Mouse (Mus musculus) common myeloid progenitor, adult 5-6 weeks (primary cell): ENCODE data around the gene Ankrd50. TPM values are rescaled to one million over a fixed set of nuclear protein-coding genes. Genes with fewer than 3 reads are reported as not detected.

ENCODE experiments used
- ATAC-seq: replicated peaks from 2 replicates; pipeline ENCODE4 v1.8.0; 2016; ENCODE audit warnings: low read depth, mild to moderate bottlenecking, moderate TSS enrichment, inconsistent platforms; ENCODE audit not compliant: poor library complexity, severe bottlenecking
- total RNA-seq: library from RNA; stranded (forward); fragments of 200-1000, 187-1606 nt; gene quantifications from 2 replicates; pipeline ENCODE4 v1.2.3, GENCODE M21; 2017

The Ankrd50 gene
- total RNA-seq, 1 experiment from 2014 or later: 7.3 TPM

DNA sequence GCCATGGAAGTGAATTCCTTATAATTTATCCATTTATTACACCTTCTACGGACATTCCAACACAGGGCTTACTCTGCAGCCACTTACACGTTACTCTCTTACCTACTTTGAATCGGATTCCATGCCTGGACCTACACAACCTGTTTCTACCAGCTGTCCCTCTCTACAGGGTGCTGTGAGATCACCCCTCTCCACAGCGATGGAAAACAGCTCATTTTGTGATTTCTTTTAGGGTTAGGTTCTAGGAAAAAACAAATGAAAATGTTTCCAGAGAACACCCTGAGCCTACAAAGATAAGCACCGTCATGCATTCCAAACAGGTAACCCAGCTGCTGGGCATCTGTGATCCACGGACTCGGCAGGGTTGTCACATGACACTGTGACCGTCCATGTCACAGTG is 16.5 kb downstream of the Ankrd50 start:
- ATAC-seq: no peak

GRCm38 (mm10) chr3:38466880-38467405 is 17.7 kb downstream of the Ankrd50 start:
- ATAC-seq: no peak

DNA sequence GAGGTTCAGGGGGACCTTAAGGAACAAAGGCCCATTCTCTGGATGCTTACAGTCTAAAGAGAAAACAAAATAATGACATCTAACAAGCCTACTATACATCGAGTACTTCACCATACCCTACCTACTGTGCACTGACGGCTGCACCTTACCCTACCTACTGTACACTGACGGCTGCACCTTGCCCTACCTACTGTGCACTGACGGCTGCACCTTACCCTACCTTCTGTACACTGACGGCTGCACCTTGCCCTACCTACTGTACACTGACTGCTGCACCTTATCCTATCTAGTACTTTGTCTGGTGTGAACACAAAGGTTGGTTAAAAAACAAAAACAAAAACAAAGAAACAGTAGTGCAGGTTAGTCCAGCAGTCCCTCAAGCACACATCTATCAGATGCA is 18.5 kb downstream of the Ankrd50 start:
- ATAC-seq: no peak

GRCm38 (mm10) chr3:38463149-38463548 is 21.5 kb downstream of the Ankrd50 start:
- no peak for ATAC-seq

- no peak for ATAC-seq
Measured at GRCm38 (mm10) chr3:38461742-38462141, 22.9 kb downstream of the Ankrd50 start.

DNA sequence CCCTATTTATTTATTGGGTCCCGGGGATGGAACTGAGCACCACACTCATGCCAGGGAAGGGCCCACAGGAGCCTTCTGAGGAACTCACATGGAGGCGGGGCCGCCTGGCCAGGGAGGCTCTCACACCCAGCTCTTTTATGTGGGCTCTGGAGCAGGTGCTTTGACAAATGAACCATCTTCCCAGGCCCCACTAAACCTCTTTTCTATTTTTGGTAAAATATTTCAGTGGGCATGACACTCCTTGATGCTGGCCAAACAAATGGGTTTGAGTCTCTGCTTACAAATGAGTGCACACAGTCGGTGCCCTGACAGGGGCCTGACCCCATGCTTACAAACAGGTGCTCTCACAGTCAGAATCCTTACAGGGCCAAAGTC is 24.4 kb downstream of the Ankrd50 start:
- ATAC-seq: no peak

- peak; percentile 58 for ATAC-seq
Measured at GRCm38 (mm10) chr3:38459507-38460249, 25.0 kb downstream of the Ankrd50 start.

- no peak for ATAC-seq
Measured at GRCm38 (mm10) chr3:38457041-38457440, 27.6 kb downstream of the Ankrd50 start.

GRCm38 (mm10) chr3:38452199-38452598 is 32.4 kb downstream of the Ankrd50 start:
- ATAC-seq: no peak

DNA sequence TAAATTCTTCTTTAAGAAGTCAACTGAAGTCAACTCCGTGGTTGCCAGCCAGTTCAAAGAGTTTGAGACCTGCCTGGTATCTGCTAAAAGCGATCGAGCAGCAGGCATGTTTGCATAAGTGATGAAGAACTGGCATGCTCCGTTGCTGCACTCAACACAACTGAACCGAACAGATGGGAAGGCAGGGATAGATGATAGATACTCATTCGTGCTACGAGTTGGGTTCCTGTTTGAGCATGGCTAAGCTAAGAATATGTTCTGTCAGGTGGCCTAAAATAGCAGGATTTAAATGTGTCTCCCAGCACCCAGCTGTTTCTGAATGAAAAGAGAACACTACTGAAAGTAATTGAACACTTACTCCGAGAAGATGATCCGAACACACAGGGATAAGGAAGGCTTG is 38.1 kb downstream of the Ankrd50 start:
- no peak for ATAC-seq

- ATAC-seq: no peak
Measured at GRCm38 (mm10) chr3:38443875-38444274, 40.8 kb downstream of the Ankrd50 start.

GRCm38 (mm10) chr3:38440564-38440991 is 44.1 kb downstream of the Ankrd50 start:
- peak; percentile 62; the same call in 1 of the 2 replicates for ATAC-seq

DNA sequence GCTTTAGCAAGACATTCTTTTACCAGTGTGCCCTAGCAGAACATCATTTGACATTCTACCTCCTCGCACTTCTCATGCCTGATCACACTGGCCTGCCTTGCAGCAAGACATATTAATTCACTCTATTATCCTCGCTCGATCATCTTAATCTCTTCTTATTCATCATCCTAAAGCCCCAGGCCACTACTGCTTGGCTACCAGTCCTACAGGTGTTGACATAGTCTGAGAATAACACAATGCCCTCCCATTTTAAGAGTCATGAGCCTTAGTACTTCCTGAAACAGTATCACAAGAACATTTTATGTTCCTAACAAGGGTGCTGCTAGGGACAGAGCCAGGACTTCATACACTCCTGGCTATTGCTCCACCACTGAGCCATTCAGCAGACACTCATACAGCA is 48.0 kb downstream of the Ankrd50 start:
- ATAC-seq: no peak

DNA sequence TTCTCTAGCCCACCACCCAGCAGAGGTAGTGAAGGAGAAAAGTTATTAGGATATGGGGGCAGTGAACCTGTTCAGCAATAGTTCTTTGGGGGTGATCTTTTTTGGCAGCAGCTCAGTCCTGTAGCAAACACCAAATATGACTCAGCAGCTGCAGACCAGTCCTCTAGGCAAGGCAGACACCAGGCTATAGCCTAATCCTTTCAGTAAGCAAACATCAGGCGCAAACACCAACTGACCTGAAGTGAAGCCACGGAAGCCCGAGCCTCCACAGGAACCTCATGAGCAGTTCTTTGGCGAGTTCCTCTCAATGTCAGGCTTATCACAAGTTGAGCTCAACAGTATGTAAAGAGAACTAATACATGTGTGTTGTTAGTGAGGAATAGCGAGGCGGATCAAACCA is 48.8 kb downstream of the Ankrd50 start:
- ATAC-seq: no peak

DNA sequence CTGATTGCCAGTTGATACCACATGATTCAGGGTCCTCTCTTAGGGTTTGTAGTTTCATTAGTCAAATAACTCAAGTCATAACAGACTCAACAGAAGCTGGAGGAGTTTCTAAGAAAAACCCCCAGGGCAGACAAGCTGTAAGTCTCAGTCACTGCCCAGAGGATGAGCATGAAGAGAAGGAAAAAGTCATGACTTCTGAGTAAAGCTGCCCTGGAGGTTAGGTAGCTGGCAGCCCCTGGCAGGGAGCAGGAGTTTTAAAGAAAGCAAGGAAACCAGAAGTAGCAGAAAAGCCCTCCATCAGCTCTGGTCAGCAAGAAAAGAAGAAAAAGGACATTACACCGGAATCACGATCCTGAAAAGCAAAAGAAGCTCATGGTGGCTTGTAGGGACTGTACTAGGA is 50.2 kb downstream of the Ankrd50 start:
- ATAC-seq: no peak

DNA sequence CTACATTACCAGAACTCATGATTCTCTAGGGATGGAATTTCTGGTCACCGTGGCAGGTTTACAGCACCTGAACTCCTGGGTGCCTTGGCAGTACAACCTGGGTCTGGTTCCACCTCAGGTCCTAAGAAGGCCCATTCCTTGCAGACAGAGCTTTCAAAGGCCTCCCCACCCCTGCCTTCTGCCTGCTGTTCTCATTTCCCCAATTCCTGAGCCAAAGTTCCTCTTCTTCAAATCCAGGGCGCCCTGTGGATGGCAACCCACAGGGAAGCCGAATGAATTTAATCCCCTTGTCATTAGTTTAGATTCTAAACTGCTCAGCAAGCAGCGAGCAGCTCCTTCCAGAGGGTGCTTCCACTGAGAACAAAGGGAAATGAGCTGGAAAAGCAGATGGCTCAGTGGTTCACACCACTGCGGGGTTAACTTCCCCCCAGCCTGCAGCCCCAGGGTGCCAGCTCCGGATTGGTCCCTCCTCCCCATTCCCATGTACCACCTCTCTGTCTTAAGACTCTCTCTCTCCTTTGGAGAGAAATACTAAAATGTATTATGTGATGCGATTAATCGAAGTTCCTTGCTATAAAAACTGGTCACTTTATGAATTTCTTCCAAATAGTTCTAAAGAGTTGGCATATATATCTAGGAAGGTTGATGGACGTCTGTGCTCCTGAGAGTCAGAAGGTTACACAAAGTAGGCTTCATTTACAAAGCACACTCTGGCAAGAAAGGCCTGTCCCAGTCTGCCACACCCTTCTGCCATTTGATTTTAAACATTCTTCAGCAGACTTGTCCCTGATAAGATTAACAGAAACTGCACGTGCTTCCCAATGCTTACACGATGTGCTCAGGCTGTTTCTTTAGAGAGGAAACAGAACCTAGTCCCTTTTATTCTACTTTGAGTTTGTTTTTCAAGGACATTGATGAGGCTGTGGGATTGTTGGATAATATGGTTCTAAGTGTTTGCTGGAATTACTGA is 50.9 kb downstream of the Ankrd50 start:
- peak; percentile 81 for ATAC-seq

GRCm38 (mm10) chr3:38431461-38431860 is 53.2 kb downstream of the Ankrd50 start:
- no peak for ATAC-seq

DNA sequence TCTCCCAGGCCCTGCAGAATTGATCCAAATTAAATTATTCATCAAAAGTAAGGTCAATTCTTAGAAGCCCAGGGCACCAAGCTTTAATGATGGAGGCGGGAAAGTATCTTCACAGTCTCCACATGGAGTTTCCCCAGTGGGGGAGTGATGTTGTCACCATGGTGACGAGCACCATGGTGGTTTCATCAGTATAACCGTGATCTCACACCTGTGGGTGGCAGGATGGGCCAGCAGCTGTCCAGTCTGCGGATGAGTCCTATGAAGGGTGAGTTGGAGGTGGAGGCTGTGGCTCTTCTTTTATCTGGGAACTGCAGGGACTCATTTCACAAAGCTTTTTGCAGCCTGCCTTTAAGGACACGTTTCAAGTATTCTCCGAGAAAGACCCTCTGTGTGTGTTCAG is 53.6 kb downstream of the Ankrd50 start:
- ATAC-seq: no peak

DNA sequence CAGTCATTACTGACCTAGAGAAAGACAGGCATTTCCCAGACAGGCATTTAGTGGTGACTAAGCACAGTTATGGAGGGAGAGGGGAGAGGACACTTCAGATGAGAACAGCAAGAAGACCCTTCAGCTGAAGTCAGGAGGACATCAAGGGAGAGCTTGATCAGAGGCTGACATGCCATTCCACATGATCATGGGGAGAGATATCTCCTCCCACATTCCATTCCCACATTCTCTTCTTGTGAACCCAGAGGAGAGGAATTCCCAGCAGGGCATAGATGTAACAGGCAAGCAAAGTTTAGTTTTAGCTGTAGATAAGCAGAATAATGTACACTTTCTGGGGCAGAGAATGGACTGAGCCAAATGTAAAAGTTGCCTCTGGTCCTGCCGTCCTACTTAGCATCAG is 57.4 kb downstream of the Ankrd50 start:
- no peak for ATAC-seq

DNA sequence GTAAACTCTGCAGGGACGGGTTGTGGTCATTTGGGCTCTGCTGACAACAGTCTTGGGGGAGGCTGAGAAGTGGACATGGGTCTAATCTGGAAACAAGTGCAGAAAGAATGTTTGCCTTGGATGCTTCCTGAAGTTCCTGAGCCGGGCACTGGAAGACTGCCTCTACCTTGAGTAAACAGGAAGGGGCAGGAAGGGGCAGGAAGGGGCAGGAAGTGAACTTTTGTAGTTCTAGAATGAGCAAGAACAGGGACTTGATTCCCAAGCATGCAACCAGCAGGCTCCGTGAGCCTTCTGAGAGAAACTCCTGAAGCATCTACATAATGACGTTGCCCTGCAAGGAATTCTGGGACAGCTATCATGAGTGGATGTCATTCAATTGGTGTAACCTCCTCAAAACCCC is 60.7 kb downstream of the Ankrd50 start:
- ATAC-seq: no peak

- no peak for ATAC-seq
Measured at GRCm38 (mm10) chr3:38419896-38420295, 64.7 kb downstream of the Ankrd50 start.
